Mouse (Mus musculus) right cerebral cortex, postnatal 36 days (tissue): Measurements from ENCODE around the gene Serpine1.
A peak's percentile ranks its signal among the peaks of the same experiment; 100 is the strongest.

ENCODE experiments used
- DNase-seq, 2 experiments: peaks; one replicate each; pipeline ENCODE4 v3.0.0; 2022; ENCODE audit warnings: low spot score in 2 of 2, mixed read lengths in 1 of 2

The Serpine1 gene

DNA sequence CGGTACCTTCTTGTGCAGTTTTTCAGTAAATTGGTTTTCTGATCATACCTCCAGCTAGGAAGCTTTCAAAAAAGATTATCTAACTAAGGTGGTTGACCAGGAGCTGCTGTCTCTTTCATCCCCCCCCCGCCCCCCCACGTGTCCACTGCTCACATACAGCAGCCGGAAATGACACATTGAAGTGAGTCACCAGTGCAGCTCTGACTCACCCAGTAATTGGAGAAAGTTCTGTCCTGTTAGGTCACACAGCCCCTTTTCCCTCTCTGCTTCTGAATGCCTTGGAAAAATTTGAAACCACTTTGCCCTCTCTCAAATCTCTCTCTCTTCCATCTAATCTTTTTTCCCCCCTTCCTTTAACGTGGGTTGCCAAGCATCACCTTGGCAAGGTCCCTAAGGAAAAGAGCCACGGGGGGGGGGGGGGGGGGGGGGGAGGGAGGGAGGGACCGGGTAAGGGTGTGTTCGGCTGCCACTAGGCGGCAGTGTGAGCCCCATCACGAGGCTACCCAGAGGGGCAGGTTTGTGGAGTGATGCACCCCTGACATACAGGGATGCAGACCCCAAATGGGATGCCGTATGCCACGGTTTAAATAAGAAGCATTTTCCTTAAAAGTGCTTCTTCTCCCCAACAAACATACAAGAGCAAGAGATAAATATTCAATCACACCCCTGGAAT is 10.1 kb downstream of the Serpine1 start:
- peak in 1 of 2 experiments; percentile 41 for DNase-seq

DNA sequence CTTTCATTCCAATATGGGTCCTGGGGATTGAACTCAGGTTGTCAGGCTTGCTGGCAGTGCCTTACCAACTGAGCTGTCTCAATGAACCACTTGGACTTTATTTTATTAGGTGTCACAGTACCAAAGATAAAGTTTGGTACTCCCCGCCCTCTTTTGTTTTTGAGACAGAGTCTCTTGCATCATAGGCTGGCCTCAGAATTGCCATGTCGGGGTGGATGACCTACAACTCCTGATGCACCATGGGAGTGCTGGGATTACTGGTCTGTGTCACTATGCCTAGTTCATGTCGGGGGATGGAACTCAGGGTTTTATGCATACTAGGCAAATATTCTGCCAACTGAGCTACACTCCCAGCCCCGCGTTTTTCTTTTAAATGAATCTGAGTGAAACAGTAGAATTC is 17.2 kb downstream of the Serpine1 start:
- DNase-seq, result no peak

DNA sequence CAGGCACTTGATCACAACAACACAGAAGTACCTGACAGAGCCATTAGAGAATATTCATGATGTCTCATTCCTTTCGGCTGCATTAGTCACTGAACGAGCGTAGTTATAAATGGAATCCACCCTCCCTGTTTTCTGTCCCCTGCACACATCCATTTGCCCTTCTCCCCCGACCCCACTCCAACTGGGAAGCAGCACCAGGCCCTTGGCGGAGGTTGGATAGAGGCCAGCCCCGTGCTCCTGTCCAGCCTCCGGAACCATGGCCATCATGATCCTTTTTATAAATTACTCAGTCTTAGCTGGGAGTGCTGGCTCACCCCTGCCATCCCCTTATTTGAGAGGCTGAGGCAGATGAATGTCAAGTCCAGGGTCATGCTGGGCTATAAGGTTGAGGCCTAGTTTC is 17.8 kb downstream of the Serpine1 start:
- no peak for DNase-seq

DNA sequence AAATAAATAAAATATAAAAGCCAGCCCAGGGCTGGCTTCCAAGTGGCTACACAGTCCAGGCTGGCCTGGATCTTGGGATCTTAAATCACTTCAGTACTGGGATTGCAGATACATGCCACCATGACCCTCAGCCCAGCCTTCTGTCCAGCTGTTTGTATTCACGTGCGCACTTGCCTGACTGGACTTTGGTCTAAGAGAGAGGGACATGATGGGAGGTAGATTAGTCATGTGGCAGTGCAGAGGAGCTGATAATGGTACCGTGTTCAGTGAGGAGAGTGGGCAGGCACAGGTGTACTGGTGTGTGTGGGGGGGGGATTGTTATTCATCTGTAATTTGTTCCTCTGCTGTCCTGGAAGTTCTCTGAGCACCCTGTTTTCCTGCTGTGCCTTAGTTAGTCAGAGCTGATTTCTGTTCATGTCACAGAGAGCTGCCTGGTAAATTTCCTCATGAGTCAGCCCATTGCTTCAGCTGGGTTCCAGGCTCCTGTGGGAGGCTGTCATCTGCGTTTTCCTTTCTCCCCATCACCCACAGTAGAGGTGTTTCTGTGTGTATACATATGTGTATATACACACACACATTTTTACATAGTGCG is 20.1 kb downstream of the Serpine1 start:
- peak in 1 of 2 experiments; percentile 65 for DNase-seq

DNA sequence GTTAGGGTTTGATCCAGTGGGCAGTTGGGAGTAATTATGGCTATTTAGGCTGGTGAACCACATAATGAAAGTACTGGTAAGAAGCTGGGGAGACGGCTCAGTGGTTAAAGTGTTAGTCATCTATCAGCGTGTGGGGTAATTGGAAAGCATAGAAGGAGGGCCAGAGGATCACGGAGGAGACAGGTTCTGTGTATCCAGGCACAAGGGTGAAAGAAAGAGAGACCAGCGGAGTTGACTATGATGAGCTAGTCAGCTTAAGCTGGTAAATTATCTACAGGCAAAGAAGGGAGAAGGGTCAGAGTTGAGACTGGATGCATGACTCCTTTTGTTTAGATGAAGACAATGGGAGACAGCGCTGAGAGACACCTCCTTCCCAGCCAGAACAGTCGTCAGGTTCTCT is 20.9 kb downstream of the Serpine1 start:
- DNase-seq, result no peak

DNA sequence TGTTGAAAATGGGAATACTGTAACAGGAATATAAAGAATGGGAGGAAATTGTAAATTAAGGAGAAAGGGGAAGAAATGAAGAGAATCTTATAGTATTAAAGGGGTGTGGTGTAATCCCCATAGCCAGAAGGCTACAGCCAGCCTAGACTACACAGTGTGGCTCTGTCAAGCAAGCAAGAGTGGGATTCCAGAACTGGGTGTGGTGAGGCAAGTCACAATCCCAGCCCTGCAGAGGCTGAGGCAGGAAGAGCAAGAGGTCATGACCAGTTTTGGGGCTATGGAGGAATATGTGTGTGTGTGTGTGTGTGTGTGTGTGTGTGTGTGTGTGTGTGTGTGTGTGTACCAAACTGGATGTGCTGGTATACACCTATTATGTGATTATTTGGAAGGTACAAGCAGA is 25.1 kb downstream of the Serpine1 start:
- DNase-seq, result no peak

DNA sequence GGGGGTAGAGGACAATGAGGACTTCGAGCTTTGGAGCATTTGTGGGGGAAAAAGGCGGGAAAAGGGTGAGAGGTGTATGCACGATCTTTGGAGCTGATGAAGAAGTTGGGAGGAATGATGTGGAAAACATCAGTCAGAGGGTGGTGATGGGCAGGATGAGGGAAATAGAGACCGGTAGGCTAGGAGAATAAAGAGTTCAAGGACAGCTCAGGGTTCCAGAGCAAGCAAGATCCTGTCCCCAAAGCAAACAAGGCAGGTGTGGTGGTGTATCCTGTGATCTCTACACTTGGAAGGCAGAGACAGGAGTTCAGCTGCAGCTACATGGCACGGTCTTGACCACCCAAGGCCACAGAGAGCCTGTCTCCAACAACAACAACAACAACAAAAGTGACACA is 25.7 kb downstream of the Serpine1 start:
- no peak for DNase-seq

DNA sequence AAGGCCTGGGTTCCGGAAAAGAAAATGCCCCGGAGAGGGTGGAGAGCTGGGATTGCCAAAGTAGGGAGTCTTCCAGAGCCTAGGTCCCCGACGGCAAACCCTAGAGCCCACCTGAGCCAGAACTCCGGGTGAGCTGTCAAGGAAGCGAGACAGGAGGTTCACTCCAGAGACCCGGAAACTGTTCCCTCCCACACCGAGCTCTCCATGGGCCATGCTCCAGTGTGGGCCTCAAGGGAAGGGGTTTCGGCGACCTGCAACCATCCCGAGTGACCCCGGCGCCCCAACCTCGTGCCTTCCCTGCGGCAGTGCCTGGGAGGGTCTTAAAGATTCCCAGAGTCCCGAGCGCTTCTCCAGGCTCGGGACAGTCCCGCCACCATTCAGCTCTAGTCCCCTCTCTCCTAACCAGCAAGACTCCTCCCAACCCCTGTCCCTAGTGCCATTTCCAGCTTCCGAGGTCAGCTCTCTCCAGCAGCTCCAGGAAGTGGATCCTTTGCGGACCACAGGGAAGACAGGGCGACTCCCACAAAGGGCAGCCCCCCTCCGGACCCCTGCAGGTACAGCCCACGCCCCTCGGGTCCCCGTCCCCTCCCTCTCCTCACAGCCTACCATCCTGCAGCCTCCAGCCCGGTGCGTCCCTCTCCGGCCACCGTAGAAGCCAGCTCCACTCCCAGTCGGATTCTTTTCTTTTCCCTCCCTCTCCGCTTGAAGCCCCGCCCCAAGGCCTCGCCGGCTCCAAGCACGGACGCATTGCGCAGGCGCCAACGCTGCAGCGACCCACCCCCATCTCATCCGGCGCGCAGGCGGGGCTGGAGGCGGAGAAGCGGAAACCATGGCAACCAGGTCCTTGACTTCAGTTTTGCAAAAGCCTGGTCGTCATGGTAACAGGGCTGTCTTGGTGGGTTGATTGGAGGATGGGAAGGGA is 26.4 kb downstream of the Serpine1 start, which contains the start of gene Ap1s1:
Gene Ap1s1, minus strand, starts transcription at position 734 of the 922 bp plus-strand sequence.
- DNase-seq, result peak; percentile 97 to 98

DNA sequence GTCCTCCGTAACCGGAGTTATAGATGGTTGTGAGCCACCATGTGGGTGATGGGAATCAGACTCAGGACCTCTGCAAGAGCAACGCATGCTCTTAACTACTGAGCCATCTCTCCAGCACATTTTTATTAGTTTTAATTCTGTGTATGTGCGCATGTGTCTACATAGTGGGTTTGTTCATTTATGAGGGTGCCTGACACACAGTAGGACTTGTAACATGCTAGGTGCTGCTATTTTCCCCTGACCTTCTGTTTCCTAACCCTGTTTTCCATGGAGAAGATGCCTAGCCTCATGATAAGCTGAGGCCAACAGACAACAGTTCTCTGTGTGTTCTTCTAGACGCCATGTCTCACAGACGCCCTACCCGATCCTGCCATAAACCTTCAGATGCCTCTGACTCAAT is 28.1 kb downstream of the Serpine1 start:
- DNase-seq, result no peak

DNA sequence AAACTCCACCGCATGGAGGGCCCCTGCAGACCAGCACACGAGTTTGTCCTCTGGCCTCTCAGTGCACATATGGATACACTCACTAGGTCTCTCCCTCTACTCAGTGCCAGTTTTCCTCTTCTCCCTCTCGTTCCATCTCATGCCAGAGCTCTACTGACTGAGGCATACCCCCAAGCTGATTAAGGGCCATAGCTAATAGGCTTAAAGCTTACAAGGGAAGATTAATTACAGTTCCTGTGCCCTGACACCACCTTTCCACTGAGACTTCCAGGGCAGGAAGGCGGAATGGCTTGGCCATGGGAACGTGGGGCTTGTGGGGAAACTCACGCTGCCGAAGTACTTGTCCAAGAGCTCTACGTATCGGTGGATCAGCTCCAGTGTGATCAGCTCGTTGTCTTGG is 30.6 kb downstream of the Serpine1 start:
- no peak for DNase-seq

DNA sequence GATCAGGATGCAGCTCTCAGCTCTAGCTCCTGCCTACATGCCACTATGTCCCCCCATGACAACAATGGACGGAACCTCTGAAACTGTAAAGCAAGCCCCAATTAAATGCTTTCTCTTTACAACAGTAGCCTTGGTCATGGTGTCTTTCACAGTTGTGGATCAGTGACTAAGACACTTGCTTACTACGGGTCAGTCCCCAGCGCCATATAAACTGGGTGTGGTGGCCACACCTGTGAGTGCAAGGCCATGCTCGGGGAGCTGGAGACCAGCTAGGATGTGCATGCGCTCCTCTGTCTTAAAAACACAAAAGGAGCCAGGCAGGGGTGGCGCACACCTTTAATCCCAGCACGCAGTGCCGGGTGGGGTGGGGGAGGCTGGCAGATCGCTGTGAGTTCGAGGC is 32.6 kb downstream of the Serpine1 start:
- DNase-seq, result no peak

DNA sequence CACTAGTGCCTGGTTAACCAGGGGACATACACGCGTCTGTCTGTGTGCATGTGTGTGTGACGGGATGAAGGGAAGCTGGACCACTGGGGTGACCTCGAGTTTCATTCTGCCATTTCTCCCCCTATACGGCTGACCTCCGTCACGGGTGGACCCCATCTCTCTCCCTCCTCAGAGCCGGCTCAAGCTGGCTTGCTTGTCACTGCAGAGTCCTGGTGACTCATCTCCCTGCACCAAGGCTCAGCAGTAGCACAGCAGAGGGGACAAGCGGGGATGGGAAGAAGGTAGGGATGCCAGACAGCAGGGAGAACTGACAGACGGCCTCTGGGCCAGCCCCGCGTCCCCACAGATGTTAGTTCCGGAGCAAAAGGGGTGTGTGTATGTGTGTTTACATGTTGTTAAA is 35.9 kb downstream of the Serpine1 start:
- DNase-seq, result no peak

DNA sequence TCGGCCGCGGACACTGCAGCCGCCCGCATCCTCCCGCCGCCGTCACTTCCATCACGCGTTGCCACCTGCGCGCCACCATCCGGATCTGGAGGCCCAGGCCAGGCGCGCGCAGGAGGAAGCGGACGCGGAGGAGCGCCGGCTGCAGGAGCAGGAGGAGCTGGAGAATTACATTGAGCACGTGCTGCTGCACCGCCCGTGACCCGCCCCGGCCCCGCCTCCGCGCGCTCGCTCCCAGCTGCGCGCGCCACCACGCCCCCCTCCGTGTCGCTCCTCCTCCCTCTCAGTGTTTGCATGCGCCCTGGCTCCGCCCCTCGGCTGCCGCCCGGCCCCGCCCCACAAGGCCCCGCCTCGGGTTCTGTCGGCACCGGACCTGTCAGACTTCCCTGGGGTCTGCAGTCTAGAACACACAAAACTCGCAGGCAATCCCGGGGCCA is 39.4 kb downstream of the Serpine1 start:
- peak; percentile 80 to 81 for DNase-seq

DNA sequence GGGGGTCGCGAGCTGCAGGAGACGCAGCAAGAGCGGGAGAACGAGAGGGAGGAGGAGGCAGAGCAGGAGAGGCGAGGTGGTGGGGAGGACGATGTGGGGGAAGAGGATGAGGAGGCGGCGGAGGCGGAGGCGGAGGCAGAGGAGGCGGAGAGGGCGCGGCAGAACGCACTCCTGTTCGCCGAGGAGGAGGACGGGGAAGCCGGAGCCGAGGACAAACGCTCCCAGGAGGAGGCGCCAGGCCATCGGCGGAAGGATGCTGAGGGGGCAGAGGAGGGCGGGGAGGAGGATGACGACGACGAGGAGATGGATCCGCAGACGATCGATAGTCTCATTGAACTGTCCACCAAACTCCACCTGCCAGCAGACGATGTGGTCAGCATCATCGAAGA is 40.0 kb downstream of the Serpine1 start:
- DNase-seq, result peak; percentile 51 to 52

DNA sequence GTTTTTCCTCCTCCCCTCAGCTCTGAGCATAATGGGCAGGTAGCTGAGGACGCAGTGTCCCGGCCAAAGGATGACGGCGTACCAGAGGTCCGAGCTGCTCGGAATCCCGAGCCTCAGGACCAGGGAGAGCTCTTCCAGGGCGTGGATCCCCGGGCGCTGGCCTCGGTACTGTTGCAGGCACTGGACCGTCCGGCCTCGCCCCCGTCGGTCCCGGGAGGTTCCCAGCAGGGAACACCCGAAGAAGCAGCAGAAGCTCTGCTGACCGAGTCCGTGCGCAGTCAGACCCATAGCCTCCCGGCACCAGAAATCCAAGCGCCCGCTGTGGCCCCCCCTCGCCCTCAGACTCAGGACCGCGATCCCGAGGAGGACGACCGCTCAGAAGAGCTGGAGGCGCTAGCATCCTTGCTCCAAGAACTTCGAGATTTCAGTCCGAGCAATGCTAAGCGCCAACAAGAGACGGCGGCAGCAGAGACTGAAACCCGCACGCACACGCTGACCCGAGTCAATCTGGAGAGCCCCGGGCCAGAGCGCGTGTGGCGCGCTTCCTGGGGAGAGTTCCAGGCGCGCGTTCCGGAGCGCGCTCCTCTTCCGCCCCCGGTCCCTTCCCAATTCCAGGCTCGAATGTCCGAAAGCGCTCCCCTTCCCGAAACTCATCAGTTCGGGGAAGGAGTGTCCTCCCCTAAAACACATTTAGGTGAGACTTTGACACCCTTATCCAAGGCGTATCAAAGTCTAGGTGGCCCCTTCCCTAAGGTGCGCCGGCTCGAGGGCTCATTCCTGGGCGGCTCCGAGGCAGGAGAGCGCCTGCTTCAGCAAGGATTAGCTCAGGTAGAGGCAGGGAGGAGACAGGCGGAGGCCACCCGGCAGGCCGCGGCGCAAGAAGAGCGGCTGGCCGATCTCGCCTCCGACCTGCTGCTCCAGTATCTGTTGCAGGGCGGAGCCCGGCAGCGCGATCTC is 40.7 kb downstream of the Serpine1 start:
- no peak for DNase-seq

DNA sequence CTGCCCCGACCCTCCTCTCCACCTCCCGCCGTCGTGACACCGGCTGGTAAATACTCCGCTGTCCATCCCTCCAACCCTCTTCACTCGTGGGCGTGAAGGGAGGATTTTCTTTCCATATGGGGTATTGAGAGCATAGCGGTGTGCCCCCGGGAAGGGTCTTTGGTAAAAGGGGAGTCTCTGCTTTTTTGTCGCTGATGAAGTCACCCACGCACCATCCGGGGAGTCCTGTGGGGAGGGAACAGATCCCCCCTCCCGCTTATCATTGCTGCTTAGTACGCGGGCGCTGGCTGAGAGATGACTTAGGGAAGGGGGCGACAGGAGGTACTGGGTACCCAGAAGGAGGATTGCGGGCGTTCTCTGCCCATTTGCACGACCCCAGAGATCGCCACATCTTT is 41.7 kb downstream of the Serpine1 start:
- DNase-seq, result peak; percentile 53 to 57

DNA sequence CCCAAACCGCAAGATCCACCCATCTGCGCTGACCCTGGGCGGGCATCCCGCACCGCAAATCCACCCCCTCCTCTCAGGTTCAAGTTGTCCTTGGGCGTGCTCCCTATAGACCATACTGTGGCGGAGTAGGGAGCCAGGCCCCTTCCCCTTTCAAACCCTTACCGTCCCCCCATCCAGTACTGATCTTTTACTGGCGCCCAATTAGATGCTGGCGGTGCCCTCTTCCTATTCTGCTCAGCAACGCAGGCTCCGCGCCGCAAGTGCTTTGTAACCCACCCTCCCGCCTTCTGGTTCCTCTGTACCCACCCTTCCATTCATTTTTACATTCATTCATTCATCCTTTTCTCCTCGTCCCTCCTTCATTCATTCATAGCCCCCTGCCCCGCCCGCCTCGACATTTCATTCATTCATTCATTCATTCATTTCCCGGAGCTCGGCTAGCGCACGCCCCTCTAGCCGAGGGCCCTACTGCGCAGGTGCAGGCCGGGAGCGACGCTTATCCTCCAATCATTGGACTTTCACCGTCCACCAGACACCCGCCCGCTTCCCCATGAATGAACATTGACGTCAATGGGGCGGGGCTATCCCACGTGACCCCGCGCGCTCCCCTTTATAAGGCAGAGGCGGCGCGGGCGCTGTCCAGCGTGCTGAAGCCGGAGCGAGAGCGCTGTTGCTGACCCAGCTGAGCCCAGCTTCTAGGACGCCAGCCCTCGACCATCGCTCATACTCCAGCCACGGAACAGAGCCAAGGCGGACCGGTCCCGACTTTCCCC is 42.2 kb downstream of the Serpine1 start:
- peak; percentile 91 to 93 for DNase-seq

DNA sequence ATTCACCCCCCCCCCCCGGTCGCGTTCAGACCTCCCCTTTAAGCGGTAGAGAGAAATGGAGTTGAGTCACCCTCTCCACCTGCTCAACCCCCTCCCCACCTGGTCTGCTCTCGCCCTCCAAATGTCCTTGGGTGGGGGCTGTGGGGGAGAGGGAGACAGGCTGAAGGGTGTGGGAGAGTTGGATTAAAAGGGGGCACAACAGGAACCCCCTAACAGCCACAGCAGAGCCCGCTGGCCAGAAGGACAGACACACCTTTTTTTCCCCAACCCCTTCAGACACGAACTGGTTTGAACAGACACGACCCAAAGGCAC is 42.8 kb downstream of the Serpine1 start:
- no peak for DNase-seq

DNA sequence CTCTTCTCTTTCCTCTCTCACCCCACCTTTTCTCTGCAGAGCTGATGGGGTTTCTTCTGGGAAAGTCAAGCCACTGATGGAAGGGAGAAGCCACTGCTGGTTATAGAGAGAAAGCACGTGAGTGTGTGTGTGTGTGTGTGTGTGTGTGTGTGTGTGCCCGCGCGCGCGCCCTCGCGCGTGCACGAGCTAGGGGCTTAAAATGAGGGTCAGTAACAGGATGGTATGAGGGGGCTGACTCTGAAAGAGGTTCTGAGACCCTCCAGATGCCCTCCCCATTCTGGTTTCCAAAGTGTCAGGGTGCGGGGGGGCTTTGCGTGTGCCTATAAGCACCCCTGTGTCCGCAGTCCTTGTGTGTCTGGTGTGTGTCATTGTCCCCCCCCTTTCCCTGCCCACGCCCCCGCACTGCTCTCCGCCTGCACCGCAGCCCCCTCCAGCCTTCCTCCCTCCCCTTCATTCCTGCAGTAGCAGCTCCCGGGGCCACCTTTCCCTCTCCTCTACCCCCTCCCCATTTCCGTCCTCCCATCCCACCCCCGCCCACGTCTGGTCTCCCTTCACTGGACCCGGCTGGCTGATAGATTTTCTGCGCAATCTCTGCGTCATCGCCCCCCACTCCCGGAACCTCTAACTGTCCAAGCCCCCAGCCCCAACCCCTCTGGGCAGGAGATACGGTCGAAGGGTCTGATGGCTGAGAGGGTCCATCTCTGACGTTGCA is 43.4 kb downstream of the Serpine1 start:
- no peak for DNase-seq

DNA sequence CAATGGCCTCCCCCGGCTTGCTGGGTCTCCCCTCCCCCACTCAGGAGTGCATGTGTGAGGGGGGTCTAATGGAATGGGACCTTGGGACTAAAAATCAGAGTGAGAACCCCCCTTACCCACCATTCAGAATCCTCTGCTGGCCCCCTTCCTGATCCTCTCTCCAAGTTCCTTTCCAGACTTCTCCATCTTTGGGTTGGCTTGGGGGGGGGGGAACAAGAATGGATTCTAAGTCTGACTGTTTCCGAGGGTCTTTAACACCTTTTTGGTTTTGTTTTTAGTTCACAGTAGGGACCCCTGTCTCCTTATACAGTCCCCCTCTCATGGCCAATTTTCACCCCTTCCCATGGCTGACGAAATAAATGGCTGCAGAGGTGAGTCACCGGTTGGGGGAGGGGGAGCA is 46.0 kb downstream of the Serpine1 start, which contains the start of gene Vgf:
Gene Vgf, plus strand, starts transcription at position 301 of the 400 bp plus-strand sequence.
- DNase-seq, result no peak
